Mouse (Mus musculus): ENCODE data around the gene Fn1.

DNA sequence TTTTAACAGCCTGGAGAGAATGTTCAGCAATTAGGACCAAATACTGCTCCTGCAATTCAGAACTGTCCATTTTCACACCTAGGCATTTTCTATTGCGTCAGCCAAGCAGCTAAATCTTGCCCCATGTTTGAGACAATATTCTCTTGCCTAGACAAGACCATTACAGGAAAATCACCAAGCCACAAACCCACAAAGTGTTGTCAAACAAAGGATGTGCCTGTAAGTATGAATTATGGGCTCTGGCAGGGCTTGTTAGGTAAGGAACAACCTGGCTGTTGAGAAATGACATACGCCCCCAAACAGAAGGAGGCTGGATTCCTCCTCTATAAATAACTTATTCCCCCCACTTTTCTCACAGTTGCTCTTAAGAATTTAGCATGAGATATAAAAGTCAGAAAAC, 31.5 kb downstream of the Fn1 start:
- TF ChIP-seq POLR2A (IDR thresholded peaks at IDR 0.05; ENCODE audit: extremely low read depth, insufficient read depth, low read length) (no peak), CTCF (IDR thresholded peaks at IDR 0.05; ENCODE audit: extremely low read depth, insufficient read depth, low read length) (no peak)
